Mouse (Mus musculus) thymus, adult 18-20 months (tissue): ENCODE data around the gene Cyb561.

Experiments
- DNase-seq, 2 experiments: peaks; one replicate each; pipeline ENCODE4 v3.0.0; 2022; ENCODE audit warnings: mixed read lengths in 2 of 2

Cyb561 gene

DNA sequence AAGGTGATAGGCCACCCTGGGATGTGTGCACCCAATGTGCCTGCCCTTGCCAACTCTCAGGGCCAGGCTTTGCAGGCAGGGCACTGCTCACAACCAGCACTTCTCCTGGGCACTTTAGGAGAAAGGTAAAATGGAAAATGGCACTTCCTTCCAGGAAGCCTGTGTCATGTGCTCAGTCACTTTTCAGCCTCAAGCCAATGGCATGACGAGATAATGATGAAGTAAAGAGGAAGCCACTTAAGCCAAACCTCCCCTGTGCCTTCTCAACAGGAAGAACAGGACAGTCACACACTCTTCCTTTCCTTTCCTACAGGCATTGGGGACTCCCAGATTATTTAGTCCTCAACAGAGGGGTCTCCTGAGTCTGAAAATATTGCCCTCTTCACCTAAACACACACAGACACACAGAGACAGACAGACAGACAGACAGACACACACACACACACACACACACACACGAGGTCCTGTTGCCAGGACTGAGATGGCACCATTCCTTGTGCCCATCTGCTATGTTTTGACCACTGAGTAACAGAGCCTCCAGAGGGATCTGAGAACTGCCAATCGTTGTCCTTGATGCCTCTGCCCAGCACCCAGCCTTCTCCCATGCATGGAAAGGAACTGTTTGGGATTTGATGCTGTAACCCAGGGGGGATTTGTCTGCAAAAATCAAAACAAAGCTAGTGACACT is 32.9 kb downstream of the Cyb561 start:
- no peak for DNase-seq

DNA sequence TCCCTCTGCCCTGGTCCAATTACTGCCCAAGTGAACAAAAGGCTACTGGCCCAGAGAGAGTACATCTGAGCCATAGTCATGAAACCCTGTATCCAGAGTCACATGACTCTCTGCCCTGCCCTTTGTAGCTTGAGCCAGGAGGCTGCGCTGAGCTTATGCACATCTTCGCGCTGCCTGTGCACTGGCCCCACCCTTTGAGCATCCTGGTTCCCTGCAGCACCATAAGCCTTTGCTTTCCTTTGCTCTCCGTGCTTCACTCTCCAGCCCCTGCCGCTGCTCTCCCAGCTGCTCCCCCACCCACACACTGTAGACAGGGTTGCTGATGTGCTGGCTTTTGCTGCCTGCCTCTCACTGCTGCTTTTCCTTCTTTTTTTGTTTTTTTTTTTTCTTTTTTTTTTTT is 39.6 kb downstream of the Cyb561 start:
- DNase-seq, result no peak

DNA sequence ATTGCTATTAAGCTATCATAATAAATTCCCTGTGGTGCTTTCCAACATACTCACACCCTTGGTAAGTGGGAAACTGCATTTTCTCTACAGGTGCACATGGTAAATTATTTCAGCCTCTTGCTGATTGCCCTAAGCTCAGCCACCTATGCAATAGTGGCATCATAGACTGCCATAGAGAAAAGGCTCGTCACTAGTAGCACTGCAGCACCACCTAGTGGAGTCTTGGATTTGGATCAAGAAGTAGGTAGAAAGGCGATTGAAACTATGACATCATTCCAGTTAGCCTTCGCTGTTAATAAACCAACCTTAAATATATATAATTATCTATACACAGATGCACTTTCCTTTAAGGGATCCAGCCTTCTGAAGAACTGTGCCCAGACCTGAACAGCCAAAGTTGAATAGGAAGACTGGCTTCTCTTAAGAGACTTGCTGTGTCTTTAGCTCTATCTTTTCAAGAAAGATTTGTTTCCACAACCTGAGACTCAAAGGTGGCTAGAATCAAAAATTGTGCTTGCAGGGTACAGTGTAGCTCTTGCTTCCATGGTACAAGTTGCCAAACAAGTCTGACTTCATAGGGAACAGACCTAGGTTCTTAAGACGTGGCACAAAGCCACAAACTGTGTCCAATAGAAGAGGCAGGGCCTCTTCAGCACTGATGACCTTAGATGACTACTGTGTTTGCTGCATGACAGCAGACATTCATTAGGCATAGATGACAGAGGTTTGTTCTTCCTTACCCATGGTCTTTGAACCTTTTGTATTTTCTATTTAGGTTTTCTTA is 41.4 kb downstream of the Cyb561 start:
- DNase-seq, result peak in 1 of 2 experiments; percentile 22

DNA sequence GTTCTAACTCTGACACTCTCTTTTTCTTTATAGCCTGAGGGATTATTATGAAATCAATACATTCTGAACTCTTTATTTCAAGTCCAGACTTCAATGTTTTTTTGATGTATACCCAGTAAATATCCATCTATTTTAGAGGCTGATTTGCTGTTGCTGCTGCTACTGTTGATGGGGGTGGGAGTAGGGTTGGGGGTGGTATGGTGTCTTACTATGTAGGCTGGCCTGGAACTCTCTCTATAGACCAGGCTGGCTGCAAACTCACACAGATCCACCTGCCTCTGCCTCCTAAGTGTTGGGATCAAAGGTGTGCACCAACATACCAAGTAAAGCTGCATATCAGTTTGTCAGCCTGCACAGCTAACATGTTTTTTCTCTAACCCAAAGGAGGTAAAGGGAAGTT is 42.0 kb downstream of the Cyb561 start:
- DNase-seq, result no peak

DNA sequence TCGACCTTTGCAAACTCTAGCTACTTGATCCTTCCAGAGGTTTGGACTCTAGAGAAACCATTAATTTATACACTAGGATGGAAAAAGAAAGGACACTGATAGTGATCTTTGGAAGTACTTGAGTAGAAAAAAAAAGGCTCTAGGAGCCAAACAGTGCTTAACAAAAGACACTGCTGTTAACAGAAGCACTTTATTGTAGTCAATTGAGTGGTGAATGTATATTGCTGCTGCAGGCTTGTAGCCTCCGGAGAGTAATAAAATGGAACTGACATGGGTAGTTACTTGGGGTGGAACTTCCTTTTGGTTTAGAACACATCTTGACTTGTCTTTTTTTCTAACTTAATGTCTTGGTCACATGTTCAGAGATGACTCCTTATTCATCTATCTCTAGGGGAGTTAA is 43.5 kb downstream of the Cyb561 start:
- DNase-seq, result no peak

DNA sequence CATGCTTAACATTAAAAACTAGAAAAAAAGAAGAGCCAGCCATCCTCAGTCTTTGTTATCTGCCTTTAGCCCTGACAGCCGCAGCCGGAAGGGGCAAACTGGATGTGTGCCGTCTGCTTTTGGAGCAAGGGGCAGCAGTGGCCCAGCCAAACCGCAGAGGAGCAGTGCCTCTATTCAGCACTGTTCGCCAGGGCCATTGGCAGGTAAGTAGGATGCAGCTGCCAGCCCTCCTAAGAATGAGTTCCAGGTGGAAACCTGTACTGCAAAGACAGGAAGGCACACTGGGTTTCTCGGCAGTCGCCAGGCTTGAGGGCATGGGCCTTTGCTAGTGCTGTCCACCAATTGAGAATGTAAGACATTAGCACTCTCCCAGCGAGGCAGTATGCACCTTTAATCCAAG is 44.2 kb downstream of the Cyb561 start:
- no peak for DNase-seq

DNA sequence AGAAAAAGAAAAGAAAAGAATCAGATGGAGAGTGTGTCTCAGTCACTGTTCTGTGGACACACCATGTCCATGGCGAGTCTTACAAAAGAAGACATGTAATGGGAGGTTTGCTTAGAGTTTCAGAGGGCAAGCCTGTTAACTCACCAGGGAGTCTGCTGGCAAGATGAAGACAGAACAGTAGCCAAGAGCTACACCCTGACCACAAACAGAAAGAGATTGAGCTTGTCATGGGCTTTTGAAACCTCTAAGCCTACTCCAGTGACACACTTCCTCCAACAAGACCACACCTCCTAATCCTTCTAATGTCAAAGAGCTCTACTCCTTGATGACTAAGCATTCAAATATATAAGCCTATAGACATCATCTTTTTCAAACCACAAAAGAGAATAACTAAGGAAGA is 45.8 kb downstream of the Cyb561 start:
- DNase-seq, result no peak

DNA sequence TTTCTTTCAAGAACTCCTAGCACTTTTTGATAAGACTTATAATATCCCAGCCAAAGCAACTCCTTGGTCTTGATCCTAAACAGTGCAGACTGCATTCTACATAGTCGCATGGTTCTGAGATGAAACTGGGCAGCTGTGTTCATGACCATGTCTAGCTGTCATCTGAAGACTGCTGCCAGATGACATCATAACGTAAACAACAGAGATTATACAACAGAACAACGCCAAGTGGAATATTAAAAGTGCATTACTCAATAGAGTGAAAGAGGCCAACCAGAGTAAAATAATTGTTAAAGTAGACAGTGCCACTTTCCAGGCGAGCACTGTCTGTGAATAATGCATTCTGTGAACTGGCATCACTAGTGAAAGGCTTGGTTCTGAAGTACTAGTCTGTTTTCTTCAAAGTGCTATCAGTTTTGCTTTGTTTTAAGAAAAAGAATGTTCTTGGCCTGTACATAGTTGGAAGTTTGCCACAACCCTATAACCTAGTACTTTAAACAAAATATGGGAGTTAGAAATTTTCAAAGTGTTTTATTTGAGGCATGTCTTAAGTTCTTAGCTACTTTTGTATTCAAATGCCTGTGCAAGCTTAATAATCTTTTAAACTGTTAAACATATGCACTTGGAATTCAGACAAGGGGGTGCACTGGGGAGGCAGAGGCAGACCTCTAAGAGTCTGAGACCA is 47.5 kb downstream of the Cyb561 start:
- no peak for DNase-seq

DNA sequence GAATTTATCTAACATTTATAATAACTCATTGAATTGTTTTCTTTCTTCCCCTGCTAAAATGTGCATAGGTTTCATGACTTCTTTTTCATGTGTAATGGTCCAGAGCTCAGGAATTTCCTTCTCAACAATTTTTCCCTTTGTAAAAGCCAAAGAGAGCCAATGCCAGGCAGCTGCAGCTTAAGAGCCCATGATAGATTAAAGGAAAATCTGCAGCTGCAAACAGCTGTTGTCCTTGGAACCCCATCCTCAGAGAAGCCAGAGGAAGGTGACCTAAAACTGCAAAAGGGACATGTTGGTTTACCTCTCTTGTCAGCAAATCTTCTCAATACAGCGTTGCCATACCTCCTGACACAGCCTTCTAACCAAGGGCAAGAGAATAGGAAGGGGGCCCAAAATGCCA is 50.2 kb downstream of the Cyb561 start:
- no peak for DNase-seq

DNA sequence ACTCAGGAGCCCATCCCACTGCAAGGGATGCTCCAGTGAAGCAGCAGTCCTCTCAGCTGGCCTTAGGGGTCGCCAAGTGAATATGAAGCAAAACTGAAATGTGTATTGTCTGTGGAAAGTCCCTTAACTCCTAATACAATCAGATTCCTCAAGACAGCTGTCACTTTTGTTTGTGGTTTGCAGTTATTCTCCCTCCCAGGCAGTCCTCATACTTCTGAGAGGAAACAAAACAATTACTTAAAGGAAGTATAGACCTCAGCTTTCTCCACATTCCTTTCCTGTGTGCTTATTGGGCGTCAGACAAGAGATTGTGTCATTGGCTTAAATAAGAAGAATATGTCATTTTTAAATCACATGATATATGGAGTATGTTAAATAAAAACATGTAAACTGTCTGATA is 51.6 kb downstream of the Cyb561 start:
- no peak for DNase-seq

DNA sequence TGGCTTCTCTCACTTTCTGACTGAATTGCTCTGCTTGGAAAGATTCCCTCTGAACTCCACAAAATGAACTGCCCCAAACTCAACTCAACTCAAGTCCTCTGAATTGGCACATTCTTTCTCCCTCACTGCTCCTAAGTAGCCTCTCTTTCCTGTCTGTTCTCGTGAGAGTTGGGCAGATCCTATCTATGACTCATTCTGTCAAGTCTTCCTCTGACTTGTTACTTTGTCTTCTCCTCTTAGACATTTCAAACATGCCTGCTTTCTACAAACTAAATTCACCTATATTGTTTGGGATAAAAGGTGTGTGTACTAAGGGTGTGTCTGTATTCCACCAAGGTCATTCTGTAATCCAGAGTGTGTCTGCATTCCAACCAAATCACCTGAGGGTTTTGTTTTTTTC is 54.0 kb downstream of the Cyb561 start:
- no peak for DNase-seq

DNA sequence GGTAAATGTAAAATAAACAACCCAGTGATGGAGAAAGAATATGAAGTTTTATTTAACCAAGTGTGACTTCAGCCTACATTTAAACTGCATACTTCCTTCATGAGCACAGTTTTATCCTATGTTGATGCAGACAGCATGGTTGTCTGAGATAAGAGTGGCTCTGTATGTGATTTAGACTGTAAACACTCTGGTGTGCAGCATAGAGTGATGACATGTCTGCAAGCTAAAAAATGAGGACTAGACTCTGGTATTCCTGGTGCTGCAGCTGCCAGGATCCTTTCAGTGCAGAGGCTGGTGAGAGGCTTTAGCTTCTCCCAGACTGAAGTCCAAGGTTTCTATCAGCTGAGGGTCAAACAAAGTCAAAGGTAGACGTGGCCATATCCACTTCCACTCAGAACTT is 65.9 kb downstream of the Cyb561 start:
- no peak for DNase-seq

DNA sequence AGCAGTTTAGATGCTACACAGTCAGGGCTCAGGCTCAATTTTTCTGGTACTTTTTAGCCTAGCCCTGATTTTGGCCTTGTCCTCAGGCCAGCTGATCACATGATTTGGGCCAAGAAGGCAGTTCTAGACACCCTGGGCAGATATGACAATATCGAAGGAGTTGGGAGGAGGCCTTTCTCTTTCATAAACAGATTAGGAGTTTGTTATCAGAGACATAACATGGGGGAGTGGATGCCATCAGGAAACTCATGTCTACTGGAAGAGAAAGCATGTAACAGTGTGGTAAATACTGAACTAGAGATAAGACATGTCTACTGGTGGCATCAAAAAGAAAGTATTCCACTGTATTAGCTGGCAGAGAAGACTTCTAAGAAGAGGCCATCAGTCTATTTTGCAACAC is 67.6 kb downstream of the Cyb561 start:
- DNase-seq, result no peak
